Mouse (Mus musculus): ENCODE measurements around the gene Ago3. TPM values are rescaled to one million over a fixed set of nuclear protein-coding genes. Genes with fewer than 3 reads are reported as not detected.

The Ago3 gene
- total RNA-seq, 1 experiment, result 17.8 TPM

GRCm38 (mm10) chr4:126301584-126302309 is 127.6 kb downstream of the Ago3 start:
- no peaks in the 10 kb centered on the region for H3K36me3 ChIP-seq (ENCODE audit: control insufficient read depth, insufficient read depth, low read length, poor library complexity, severe bottlenecking)
- H3K27ac ChIP-seq (ENCODE audit: insufficient read depth, low read depth, low read length, poor library complexity, severe bottlenecking), result no peak overlapping the region
- H3K4me3 ChIP-seq (ENCODE audit: insufficient read depth in 1 of 2, low read depth in 1 of 2, low read length in 2 of 2, poor library complexity in 1 of 2, severe bottlenecking in 1 of 2), result peak overlapping the region; percentile 62 to 64
- in situ Hi-C loops (cut with MboI; ENCODE audit: low sequenced_read_pairs in 2 of 2, unreplicated experiment in 2 of 2), result loop anchor here in 1 of 2 experiments (10.0 kb wide), 1 partner anchor 77 kb away; no protein-coding TSS in a partner anchor
- TF ChIP-seq HCFC1 (IDR thresholded peaks at IDR 0.05; ENCODE audit: borderline replicate concordance, insufficient read depth, low read length) (no peak), MAFK (IDR thresholded peaks at IDR 0.05; ENCODE audit: insufficient read depth, low read depth, low read length) (no peak), ZC3H11A (IDR thresholded peaks at IDR 0.05; ENCODE audit: borderline replicate concordance, low read depth, low read length) (no peak), CHD2 (IDR thresholded peaks at IDR 0.05; ENCODE audit: low read depth, low read length) (no peak), ZNF384 (IDR thresholded peaks at IDR 0.05; ENCODE audit: low read depth, low read length) (no peak)
- peaks cover 0 to 11% of the 10 kb centered on the region in 2 experiments; a peak in 1 of 4 replicates for H3K4me1 ChIP-seq (ENCODE audit: control insufficient read depth in 2 of 2, insufficient read depth in 2 of 2, low read length in 2 of 2, poor library complexity in 1 of 2)
- no peaks in the 10 kb centered on the region for H3K9me3 ChIP-seq (ENCODE audit: control insufficient read depth, insufficient read depth, low read depth, low read length)
- no peak for DNase-seq (ENCODE audit: low read depth, low spot score)
- H3K9ac ChIP-seq (ENCODE audit: insufficient read depth, low read depth, low read length, poor library complexity, severe bottlenecking), result no peak overlapping the region

GRCm38 (mm10) chr4:126300916-126301583 is 128.3 kb downstream of the Ago3 start:
- H3K36me3 ChIP-seq (ENCODE audit: control insufficient read depth, insufficient read depth, low read length, poor library complexity, severe bottlenecking), result no peaks in the 10 kb centered on the region
- peak overlapping the region; percentile 2; the same call in 1 of the 2 replicates for H3K9ac ChIP-seq (ENCODE audit: insufficient read depth, low read depth, low read length, poor library complexity, severe bottlenecking)
- in situ Hi-C loops (cut with MboI; ENCODE audit: low sequenced_read_pairs in 2 of 2, unreplicated experiment in 2 of 2), result loop anchor here in 1 of 2 experiments (10.0 kb wide), 1 partner anchor 76 kb away; no protein-coding TSS in a partner anchor
- H3K27ac ChIP-seq (ENCODE audit: insufficient read depth, low read depth, low read length, poor library complexity, severe bottlenecking), result no peak overlapping the region
- peak overlapping the region; percentile 62 to 64 for H3K4me3 ChIP-seq (ENCODE audit: insufficient read depth in 1 of 2, low read depth in 1 of 2, low read length in 2 of 2, poor library complexity in 1 of 2, severe bottlenecking in 1 of 2)
- no peaks in the 10 kb centered on the region for H3K9me3 ChIP-seq (ENCODE audit: control insufficient read depth, insufficient read depth, low read depth, low read length)
- H3K4me1 ChIP-seq (ENCODE audit: control insufficient read depth in 2 of 2, insufficient read depth in 2 of 2, low read length in 2 of 2, poor library complexity in 1 of 2), result peaks cover 0 to 11% of the 10 kb centered on the region in 2 experiments; a peak in 1 of 4 replicates
- no peak for TF ChIP-seq HCFC1 (IDR thresholded peaks at IDR 0.05; ENCODE audit: borderline replicate concordance, insufficient read depth, low read length)
- 0 out of 2 replicates have a peak, but pooled peaks have one; percentile 27 for TF ChIP-seq MAFK (IDR thresholded peaks at IDR 0.05; ENCODE audit: insufficient read depth, low read depth, low read length)
- no peak for DNase-seq (ENCODE audit: low read depth, low spot score)

- Histone ChIP-seq H3K4me3 (ENCODE audit: insufficient read depth in 1 of 2, low read depth in 1 of 2, low read length in 2 of 2, poor library complexity in 1 of 2, severe bottlenecking in 1 of 2) (peak overlapping the region; percentile 46 to 58), H3K9me3 (ENCODE audit: control insufficient read depth, insufficient read depth, low read depth, low read length) (no peaks in the 10 kb centered on the region), H3K27ac (ENCODE audit: insufficient read depth, low read depth, low read length, poor library complexity, severe bottlenecking) (no peak overlapping the region), H3K4me1 (ENCODE audit: control insufficient read depth in 2 of 2, insufficient read depth in 2 of 2, low read length in 2 of 2, poor library complexity in 1 of 2) (peaks cover 0 to 11% of the 10 kb centered on the region in 2 experiments; a peak in 1 of 4 replicates), H3K36me3 (ENCODE audit: control insufficient read depth, insufficient read depth, low read length, poor library complexity, severe bottlenecking) (no peaks in the 10 kb centered on the region), H3K9ac (ENCODE audit: insufficient read depth, low read depth, low read length, poor library complexity, severe bottlenecking) (peak overlapping the region; percentile 55)
- TF ChIP-seq ZC3H11A (IDR thresholded peaks at IDR 0.05; ENCODE audit: borderline replicate concordance, low read depth, low read length) (no peak), ZNF384 (IDR thresholded peaks at IDR 0.05; ENCODE audit: low read depth, low read length) (no peak), HCFC1 (IDR thresholded peaks at IDR 0.05; ENCODE audit: borderline replicate concordance, insufficient read depth, low read length) (no peak), CHD2 (IDR thresholded peaks at IDR 0.05; ENCODE audit: low read depth, low read length) (no peak), MAFK (IDR thresholded peaks at IDR 0.05; ENCODE audit: insufficient read depth, low read depth, low read length) (no peak)
- DNase-seq (ENCODE audit: low read depth, low spot score), result no peak
- in situ Hi-C loops (cut with MboI; ENCODE audit: low sequenced_read_pairs in 2 of 2, unreplicated experiment in 2 of 2), result no loop called here
Observed at GRCm38 (mm10) chr4:126296617-126297101, 132.7 kb downstream of the Ago3 start.

GRCm38 (mm10) chr4:126295937-126296336 is 133.4 kb downstream of the Ago3 start:
- in situ Hi-C loops (cut with MboI; ENCODE audit: low sequenced_read_pairs in 2 of 2, unreplicated experiment in 2 of 2), result no loop called here
- peaks cover 0 to 11% of the 10 kb centered on the region in 2 experiments; a peak in 1 of 4 replicates for H3K4me1 ChIP-seq (ENCODE audit: control insufficient read depth in 2 of 2, insufficient read depth in 2 of 2, low read length in 2 of 2, poor library complexity in 1 of 2)
- TF ChIP-seq ZNF384 (IDR thresholded peaks at IDR 0.05; ENCODE audit: low read depth, low read length), result peak; percentile 68
- TF ChIP-seq HCFC1 (IDR thresholded peaks at IDR 0.05; ENCODE audit: borderline replicate concordance, insufficient read depth, low read length), result no peak
- H3K36me3 ChIP-seq (ENCODE audit: control insufficient read depth, insufficient read depth, low read length, poor library complexity, severe bottlenecking), result no peaks in the 10 kb centered on the region
- no peak overlapping the region for H3K9ac ChIP-seq (ENCODE audit: insufficient read depth, low read depth, low read length, poor library complexity, severe bottlenecking)
- no peak overlapping the region for H3K27ac ChIP-seq (ENCODE audit: insufficient read depth, low read depth, low read length, poor library complexity, severe bottlenecking)
- H3K9me3 ChIP-seq (ENCODE audit: control insufficient read depth, insufficient read depth, low read depth, low read length), result no peaks in the 10 kb centered on the region
- DNase-seq (ENCODE audit: low read depth, low spot score), result no peak
- no peak overlapping the region for H3K4me3 ChIP-seq (ENCODE audit: insufficient read depth in 1 of 2, low read depth in 1 of 2, low read length in 2 of 2, poor library complexity in 1 of 2, severe bottlenecking in 1 of 2)
